Mouse (Mus musculus) left cerebral cortex, postnatal 36 days (tissue): ENCODE measurements around the gene Prss44. TPM values are rescaled to one million over a fixed set of nuclear protein-coding genes. Genes with fewer than 3 reads are reported as not detected.
"Not testable (repeated sequence)": the region's sequence is repeated elsewhere in the genome, so short reads cannot be mapped to it uniquely, and the experiment has no call there.

ENCODE experiments used
- DNase-seq, 2 experiments: peaks; one replicate each; pipeline ENCODE4 v3.0.0; 2021 to 2022; ENCODE audit warnings: low spot score in 2 of 2, mixed read lengths in 1 of 2
- intact Hi-C: fragments of 180-260 bp; cut with DNase I; formaldehyde crosslinking; loops from one replicate; pipeline ENCODE4 v1.15.1; 2025
- total RNA-seq, 2 experiments: library from RNA; stranded (reverse); gene quantifications; 2 replicates each; pipeline ENCODE4 v1.2.3; 2021

Gene Prss44
- not detected for total RNA-seq

DNA sequence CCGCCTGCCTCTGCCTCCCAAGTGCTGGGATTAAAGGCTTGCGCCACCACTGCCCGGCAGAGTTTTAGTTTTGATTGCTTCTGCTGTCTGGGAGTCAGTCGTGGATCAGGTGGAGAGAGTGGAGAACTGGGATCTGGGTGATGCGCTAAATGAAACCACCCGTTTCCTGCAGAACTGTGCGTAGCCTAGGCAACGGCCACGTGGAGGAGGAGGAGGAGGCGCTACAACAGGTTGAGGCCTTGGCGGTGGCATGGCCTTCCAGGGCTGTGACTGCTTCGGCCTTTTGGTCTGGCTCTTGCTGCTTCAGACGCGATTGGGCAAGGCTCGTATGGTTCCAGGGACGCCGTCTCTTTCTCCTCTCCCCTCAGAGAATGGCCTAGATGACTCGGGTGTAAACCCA lies at the start of gene Prss44:
Prss44 (plus strand) TSS at position 206 of the 400 bp plus-strand sequence.
- no peak for DNase-seq
- intact Hi-C loops, result no loop called here

DNA sequence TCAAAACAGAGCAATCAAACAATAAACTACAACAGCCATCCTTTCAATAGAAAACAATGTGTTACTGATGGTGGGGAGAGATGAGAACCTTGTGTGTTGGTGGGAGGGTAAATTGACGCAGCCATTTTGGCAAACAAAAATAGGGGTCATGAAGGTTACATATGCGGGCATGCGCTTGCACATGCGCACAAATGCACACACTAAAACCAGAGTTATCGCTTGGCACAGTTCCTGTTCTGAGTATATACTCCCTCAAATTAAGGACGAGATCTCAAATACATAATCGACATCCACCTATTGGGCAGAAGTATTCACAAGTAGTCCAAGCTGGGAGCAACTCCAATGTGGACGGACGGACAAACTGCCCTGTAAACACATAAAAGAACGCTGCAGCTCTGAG lies 41.5 kb upstream of the Prss44 start:
- intact Hi-C loops, result no loop called here

DNA sequence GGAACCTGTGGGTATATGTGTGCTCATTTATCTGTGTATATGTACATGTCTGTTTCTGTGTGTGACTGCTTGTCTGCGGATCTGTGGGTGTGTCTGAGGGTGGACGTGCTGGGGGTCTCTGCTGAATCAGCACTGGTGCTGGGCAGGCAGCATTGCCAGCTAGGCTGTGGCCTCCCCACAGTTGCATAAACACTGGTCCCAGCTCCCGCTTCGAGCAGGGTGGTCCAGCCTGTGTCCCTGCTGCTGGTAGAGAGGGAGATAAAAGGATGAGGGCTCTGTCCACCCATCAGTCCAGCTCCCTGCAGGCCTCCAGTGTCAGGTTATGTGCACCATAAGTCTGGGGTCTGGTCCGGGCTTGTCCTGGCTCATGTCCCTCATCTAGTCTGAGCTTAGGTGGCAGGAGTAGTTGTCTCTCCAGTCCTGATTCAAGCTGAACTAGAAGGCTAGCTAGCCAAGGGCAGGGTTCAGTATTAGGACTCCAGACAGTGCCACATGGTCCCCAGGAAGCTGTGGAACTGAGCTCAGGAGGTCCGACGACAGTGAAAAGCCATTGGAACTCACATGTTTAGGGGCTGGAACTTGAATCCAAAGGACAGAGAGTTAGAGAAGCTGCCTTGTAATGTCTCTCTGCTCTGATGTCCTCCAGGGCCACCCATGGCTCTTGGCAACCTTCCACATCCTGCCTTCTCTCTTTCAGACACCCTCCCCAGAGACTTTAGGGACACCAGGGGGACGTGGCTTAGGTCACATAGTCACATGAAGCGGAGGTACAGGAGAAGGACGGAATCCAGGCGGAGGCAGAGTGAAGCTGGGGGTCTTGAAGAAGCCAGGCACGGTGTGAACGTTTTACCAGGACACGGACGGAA lies 39.2 kb upstream of the Prss44 start:
- intact Hi-C loops, result no loop called here

More for the DNA sequence above, 41.5 kb upstream of the Prss44 start:
- no peak for DNase-seq

DNA sequence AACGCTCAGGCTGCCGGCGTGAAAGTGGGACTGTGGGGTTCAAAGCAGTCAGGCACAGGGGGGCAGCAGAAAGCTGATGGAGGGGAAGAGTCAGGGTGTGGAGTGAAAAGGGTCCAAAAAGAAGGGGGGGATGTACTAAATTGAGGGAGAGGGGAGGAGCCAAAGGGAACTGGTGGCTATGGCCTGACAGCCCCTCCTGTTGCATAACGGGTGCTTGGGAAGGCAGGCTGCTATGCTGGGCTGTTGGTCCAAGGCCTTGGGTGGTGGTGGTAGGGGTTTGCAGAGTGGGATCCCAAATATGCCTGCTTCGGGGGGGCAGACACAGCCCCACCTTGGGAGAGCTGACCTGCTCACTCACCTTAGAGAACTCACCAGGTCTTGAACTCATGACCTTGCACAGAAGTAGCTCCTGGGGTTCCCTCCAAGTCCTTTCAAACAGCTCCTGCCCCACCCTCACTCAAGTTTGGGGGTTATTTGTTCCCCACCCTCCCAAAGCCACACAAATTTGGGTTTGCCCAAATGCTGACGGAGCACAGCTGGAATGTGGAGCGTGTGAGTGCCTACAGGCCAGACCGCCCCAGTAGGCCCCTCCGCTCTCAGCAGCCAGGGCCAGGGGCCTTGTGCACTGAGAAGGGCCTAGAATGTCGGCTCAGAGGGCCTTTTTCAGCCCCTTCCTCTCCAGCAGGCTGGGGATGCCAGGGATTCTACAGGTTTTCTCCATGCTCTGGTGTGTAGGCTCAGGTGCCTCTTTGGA lies 38.3 kb upstream of the Prss44 start:
- no peak for DNase-seq
- intact Hi-C loops, result no loop called here

More for the DNA sequence above, 39.2 kb upstream of the Prss44 start:
- no peak for DNase-seq

DNA sequence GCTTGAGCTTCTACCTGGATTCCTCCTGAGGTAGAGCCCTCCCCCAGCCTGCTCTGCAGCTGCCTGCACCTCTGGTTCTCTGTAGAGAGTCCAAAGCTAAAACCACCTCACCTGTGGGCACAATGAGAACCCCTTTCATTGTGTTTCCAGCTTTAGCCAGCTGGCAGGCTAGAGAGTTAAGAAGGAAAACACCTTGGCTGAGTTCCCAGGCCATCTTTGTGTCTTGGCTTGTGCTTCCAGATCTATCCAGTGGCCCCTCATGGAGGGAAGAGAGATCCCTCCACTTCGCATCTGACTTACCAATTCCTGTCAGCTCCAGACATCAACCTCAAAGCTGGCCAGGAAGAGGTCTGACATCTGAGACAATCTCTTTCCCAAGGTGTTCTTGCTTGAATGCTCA lies 35.7 kb upstream of the Prss44 start:
- intact Hi-C loops, result no loop called here
- DNase-seq, result no peak

DNA sequence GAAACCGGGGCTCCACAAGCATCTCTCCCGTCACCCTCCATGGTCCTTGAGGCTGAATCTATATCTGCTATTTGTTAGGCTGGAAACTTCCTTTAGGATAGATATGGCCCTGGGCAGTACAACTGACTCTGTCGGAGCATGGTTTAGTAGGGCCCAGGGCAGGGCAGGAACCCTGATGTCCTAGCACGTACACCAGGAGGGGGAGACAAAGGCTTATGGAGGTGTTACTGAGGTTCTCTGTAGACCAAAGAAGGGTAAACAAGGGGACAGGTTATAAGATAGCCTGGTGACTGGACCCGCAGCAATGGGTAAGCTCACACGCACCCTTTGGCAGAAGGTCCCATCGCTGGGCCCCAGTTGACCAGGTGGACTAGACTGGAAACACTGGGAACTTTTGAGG lies 35.2 kb upstream of the Prss44 start:
- no peak for DNase-seq

DNA sequence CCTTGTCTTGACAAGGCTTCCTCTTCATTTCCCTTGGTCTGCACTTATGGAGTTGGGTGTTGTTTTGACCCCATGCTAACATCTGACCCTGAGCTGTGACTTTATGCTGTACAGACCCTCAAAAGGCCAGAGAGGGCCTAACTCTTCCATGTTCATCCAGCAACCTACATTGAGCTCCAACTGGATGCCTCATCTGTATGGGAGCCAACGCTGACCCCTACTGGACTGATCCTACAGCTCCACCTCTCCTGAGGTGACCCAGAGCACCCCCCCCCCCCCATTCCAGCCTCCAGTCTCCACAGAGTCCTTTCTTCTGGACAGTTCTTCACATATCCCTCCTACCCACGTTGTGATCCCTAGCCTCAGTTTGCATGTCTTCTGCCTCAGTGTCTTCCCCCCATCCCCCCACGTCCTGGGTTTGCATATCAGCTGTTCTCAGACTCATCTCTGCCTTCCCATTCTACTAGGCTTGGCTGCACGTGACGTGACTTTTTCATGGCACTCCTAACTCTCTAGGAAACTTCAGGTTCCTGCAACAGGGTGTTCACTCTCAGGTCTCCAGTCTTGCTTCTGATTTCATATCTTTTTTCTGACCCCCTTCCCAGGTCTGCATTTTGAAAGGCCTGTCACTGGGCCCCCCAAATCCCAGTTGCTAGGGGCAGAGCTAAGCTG lies 34.4 kb upstream of the Prss44 start:
- intact Hi-C loops, result no loop called here
- no peak for DNase-seq

More for the DNA sequence above, 35.2 kb upstream of the Prss44 start:
- intact Hi-C loops, result no loop called here

DNA sequence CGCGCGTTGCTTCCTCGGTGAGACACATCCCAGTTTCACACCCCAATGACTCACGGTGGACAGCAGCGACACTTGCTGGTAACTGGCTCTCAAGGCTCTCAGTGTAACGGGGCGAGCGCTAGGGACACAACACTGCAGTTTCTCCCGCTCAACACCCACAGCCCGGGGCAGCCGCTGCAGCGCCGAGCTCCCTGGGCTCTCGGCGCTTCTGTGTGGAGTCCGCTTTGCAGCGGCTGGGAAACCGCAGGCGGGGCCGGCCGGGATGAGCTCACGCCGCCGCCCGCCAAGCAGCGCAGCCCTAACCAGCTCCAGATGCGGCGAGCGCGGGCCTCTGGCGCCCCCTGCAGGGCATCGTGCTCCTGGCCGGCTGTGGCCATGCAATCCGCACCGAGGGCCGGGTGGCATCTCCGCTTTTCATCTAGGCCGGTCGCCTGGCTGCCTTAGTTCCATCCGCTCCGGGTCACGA lies 32.5 kb upstream of the Prss44 start:
- peak; percentile 93 for DNase-seq
- intact Hi-C loops, result loop anchor here (1.0 to 5.0 kb wide), 5 partner anchors 49 to 370 kb away; no protein-coding TSS in a partner anchor

DNA sequence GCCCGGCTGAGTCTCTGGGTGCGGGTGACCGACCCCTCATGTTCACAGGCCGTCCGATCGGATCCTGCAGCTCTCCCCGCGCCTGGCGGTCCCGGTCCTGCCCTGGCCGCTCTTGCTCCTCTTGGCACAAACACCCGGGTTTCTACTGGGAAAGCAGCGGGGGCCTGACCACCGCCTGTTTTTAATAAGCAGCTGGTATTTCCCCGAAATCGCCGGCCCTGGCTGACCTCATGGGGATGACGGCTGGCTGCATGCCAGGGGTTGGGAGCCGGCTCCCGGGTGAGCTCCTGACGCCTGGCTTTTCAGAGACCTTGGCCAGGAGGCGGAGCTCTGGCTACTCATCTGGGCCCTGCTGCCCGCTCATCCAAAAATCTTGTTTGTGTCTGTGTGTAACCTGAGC lies 32.1 kb upstream of the Prss44 start:
- DNase-seq, result peak; percentile 69
- intact Hi-C loops, result loop anchor here (1.0 to 5.0 kb wide), 5 partner anchors 49 to 371 kb away; no protein-coding TSS in a partner anchor

DNA sequence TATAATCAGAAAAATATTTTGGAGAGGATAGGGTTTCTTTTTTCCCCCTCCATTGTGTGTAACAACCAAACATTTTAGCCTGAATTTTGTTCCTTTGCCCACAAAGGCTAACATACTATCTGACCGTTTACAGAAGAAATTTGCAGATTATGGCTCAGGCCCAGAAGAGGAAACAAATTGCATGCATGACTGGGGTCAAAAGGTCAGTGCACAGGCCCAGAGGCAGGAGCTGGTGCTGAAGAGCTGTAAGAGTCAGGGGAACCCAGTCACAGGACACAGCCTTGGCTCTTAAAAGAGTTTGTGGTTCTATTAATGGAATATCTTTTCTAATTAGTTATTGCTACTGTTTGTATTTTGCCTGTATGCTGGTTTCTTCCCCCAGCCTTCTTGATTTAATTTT lies 30.2 kb upstream of the Prss44 start:
- intact Hi-C loops, result loop anchor here (5.0 kb wide), 3 partner anchors 51 to 151 kb away; no protein-coding TSS in a partner anchor
- no peak for DNase-seq

DNA sequence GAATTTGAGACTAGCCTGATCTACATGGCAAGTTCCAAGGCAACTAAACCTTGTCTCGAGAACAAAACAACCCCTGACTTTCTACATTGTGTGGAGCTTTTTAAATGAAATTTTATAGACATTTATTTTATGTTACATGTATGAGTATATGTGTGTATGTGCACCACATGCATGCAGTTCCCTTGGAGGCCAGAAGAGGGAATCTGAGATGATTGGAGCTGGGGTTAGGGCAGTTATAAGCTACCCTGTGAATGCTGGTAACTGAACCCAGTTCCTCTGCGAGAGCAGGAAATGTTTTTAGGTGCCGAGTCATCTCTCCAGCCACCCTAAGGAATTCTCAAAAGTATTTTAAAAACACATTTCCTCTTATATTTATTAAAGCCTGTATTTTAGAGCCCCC lies 25.6 kb upstream of the Prss44 start:
- no peak for DNase-seq
- intact Hi-C loops, result no loop called here

DNA sequence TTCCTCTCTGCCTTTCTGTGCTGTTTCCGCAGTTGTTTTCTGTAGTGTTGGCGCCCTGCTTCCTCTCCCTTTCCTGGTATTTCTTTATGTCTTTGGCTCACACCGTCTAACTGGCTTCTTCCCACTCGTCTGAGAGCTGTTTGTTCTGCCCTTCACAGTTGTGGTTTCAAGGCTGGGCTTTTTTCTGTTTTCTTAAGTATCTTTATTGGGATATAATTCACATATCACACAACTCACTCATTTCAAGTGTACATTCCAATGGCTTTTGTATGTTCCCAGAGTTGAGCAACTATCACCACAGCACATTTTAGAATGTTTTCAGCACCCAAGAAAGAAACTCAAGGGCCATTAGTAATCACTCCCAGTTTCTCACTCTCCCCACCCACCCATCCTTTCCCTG lies 23.3 kb upstream of the Prss44 start:
- DNase-seq, result no peak
- intact Hi-C loops, result no loop called here

DNA sequence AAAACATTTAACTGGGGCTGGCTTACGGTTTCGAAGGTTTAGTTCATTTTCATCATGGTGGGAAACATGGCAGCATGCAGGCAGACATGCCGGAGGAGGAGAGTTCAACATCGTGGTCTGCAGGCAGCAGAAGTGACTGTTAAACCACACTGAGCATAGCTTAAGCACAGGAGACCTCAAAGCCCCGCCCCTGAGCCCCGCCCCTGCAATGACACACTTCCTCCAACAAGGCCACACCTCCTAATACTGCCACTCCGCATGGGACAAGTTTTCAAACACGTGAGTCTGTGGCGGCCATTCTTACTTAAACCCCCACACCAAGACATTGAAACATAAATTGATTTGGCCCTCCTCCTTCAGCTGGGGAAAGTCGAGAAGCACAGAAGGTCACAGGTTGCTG lies 16.8 kb upstream of the Prss44 start:
- no peak for DNase-seq
- intact Hi-C loops, result no loop called here

DNA sequence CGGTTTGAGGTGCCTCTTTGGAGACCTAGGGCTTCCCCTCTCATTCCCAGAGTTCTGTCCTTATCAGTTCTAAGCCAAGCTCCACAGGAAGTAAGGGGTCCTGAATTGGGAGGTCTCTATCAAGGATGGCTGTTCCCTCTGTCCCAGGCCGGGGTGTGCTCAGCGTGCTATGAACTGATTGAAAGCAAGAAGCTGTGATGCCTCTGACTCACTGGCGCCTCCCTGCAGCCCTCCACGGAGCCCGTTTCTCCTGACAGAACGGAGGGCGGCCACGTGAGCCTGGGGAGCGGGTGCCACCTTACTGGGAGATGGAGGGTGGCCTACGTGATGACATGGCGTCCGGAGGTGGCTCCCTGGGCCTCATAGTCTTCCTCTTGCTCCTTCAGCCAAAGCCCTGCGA lies 15.9 kb upstream of the Prss44 start, which contains the start of gene Prss42:
Prss42 (plus strand) TSS at position 301 of the 400 bp plus-strand sequence.
- DNase-seq, result no peak
- intact Hi-C loops, result no loop called here

DNA sequence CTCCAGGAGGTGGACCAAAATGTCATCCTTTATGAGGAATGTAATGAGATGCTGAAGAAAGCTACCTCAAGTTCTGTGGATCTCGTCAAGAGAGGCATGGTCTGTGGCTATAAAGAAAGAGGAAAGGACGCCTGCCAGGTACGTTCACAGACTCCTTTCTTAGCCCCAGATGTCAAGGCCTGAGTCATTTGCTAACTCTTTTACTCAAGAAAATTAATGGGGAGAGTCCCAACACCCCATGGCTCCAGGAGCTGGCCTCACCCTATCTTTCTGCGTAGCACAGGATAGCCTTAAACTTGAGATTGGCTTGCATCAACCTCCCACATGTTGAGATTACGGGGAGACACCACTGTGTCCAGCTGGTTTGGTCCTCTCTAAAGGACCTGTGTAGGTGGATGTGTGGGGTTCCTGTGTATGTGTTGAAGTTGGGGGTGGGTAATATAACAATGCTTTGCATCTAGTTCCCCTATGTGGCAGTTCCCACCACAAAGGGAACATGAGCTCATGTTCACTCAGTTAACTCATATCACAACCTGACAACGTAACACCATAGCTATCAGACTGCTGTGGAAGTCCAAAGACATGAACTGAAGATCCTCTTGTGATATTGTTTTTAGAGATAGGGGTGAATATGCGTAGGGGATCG lies 12.8 kb upstream of the Prss44 start:
- intact Hi-C loops, result no loop called here
- DNase-seq, result no peak

DNA sequence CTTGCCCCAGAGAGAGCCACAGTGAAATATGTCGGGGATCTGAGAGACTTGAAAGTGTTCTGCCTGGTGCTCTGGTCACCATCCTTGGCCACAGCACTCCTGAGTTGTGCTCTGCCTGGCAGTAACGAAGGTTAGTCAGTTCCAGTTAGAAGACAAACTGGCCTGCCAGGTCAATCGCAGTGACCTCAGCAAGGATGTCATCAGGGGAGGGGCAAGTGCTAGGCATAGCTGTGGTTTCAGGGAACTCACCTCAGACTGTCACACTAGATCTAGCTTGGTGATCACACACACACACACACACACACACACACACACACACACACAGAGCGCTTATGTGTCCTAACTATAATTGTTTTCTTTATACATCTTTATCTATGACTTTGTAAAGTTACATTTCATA lies 10.5 kb upstream of the Prss44 start:
- DNase-seq, result no peak
- intact Hi-C loops, result no loop called here

DNA sequence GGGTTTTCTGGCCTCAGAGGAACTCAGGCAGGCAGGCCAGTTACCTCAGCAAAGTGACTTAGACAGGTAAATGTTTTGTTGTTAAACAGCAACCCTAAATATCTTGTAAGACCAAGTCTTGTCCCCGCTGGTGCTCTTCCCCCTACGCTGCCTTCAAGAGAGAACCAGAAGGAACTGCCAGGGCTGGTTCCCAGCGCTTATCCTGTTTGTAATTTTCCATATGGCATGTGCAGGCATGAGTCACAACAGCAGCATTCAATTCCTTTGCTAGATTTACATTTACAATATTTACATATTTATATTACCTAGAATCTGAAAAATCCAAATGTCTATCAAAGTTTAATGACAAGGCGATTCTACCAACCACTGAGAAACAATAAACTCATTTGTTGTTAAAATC lies 3.7 kb upstream of the Prss44 start:
- intact Hi-C loops, result no loop called here
- DNase-seq, result peak in 1 of 2 experiments; percentile 7

DNA sequence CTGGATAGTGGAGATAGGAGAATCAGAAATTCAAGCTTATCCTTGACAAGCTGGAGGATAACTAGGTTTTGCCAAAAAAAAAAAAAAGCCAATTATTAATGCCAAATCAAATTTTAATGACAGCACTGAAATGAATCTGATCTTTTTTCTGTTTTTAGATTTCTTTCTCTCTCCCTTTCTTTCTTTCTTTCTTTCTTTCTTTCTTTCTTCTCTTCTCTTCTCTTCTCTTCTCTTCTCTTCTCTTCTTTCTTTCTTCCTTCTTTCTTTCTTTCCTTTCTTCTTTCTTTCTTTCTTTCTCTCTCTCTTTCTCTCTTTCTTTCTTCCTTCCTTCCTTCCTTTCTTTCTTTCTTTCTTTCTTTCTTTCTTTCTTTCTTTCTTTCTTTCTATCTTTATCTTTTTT lies 6.8 kb downstream of the Prss44 start:
- DNase-seq, intact Hi-C loops: not testable (repeated sequence)

DNA sequence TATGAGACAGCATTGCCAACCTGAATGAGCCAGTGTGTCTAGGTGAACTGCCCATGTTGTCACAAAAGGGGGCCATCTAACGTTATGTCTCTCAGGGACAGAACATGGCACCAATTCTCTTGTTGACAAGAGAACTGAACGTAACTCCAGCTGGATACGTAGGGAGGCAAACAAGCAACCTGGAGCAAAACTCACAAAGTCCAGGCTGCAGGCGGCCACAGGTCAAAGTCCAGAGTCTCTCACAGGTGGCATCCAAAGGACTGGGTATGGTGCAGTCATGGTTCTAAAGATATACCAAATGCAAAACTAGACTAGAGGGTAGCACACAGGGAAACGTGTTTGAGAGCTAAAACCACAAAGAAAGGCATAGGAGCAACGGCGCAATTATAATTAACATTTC lies 7.6 kb downstream of the Prss44 start:
- DNase-seq, result no peak
- intact Hi-C loops, result no loop called here
